ENCODE assay signal across 8 mouse cellular contexts in genomic region chr8:123252925-123253324, GRCm38 (mm10). TPM values are rescaled to one million over a fixed set of nuclear protein-coding genes. Genes with fewer than 3 reads are reported as not detected.
DNase-seq lines count a peak whose midpoint lies in the region; ATAC-seq and TF ChIP-seq lines count a peak whose summit lies in the region.

No protein-coding gene starts in this region.

- peak overlapping the region; percentile 96; the same call in 1 of the 2 replicates for H3K9ac ChIP-seq in kidney, embryonic 14.5 days (ENCODE audit: low read depth, low read length)
- peak overlapping the region; percentile 99 for H3K9ac ChIP-seq in hindbrain, embryonic 16.5 days (ENCODE audit: low read depth, low read length)
- peak overlapping the region; percentile 100 for H3K9ac ChIP-seq in midbrain, embryonic 16.5 days (ENCODE audit: low read depth, low read length)

- H3K4me3 ChIP-seq in kidney, embryonic 14.5 days (ENCODE audit: low read length) = peak overlapping the region; percentile 98
- no peak overlapping the region for H3K4me3 ChIP-seq in kidney, adult 2 months (ENCODE audit: insufficient read depth, low read depth, low read length)
- H3K4me3 ChIP-seq in bone marrow macrophage, adult 2 months (ENCODE audit: insufficient read depth, low read length) = peak overlapping the region; percentile 90
- peak overlapping the region; percentile 98 for H3K4me3 ChIP-seq in hindbrain, embryonic 16.5 days (ENCODE audit: low read length)
- peak overlapping the region; percentile 97 for H3K4me3 ChIP-seq in midbrain, embryonic 16.5 days (ENCODE audit: low read depth, low read length)

- no peak overlapping the region for H3K27ac ChIP-seq in kidney, embryonic 14.5 days (ENCODE audit: low read depth, low read length)
- H3K27ac ChIP-seq in kidney, adult 2 months (ENCODE audit: insufficient read depth, low read depth, low read length) = no peak overlapping the region
- peak overlapping the region; percentile 72 for H3K27ac ChIP-seq in bone marrow macrophage, adult 2 months (ENCODE audit: insufficient read depth, low read depth, low read length)
- peak overlapping the region; percentile 92; the same call in 1 of the 2 replicates for H3K27ac ChIP-seq in hindbrain, embryonic 16.5 days (ENCODE audit: low read depth, low read length)
- no peak overlapping the region for H3K27ac ChIP-seq in midbrain, embryonic 16.5 days (ENCODE audit: low read length)

- TF ChIP-seq POLR2A in kidney, adult 2 months (IDR thresholded peaks at IDR 0.05; ENCODE audit: low read depth, low read length) = no peak
- TF ChIP-seq POLR2A in bone marrow macrophage, adult 2 months (IDR thresholded peaks at IDR 0.05; ENCODE audit: borderline replicate concordance, low read depth, low read length) = no peak

- ATAC-seq in kidney, embryonic 14.5 days (ENCODE audit: low FRiP score, low TSS enrichment) = no peak
- ATAC-seq in hindbrain, embryonic 16.5 days = no peak
- ATAC-seq in midbrain, embryonic 16.5 days = no peak

- peaks cover 19% of the 10 kb centered on the region for H3K4me1 ChIP-seq in kidney, embryonic 14.5 days (ENCODE audit: control insufficient read depth, insufficient read depth, low read length)
- peaks cover 10% of the 10 kb centered on the region; the same call in 1 of the 2 replicates for H3K4me1 ChIP-seq in kidney, adult 2 months (ENCODE audit: control insufficient read depth, insufficient read depth, low read length)
- H3K4me1 ChIP-seq in bone marrow macrophage, adult 2 months (ENCODE audit: control insufficient read depth, insufficient read depth, low read length) = peaks cover 49% of the 10 kb centered on the region
- H3K4me1 ChIP-seq in hindbrain, embryonic 16.5 days (ENCODE audit: control insufficient read depth, insufficient read depth, low read depth, low read length) = peaks cover 28% of the 10 kb centered on the region
- peaks cover 18% of the 10 kb centered on the region for H3K4me1 ChIP-seq in midbrain, embryonic 16.5 days (ENCODE audit: control insufficient read depth, insufficient read depth, low read length)

- H3K4me2 ChIP-seq in kidney, embryonic 14.5 days (replicated peaks; ENCODE audit: low read depth, low read length) = peak overlapping the region; percentile 95
- H3K4me2 ChIP-seq in hindbrain, embryonic 16.5 days (ENCODE audit: low read length) = peak overlapping the region; percentile 72
- peak overlapping the region; percentile 68 for H3K4me2 ChIP-seq in midbrain, embryonic 16.5 days (ENCODE audit: low read length)

- peaks cover 49% of the 10 kb centered on the region for H3K36me3 ChIP-seq in kidney, embryonic 14.5 days (ENCODE audit: control insufficient read depth, insufficient read depth, low read length)
- H3K36me3 ChIP-seq in kidney, adult 2 months (ENCODE audit: control insufficient read depth, insufficient read depth, low read length) = no peaks in the 10 kb centered on the region; the same call in 1 of the 2 replicates
- H3K36me3 ChIP-seq in hindbrain, embryonic 16.5 days (ENCODE audit: control insufficient read depth, insufficient read depth, low read length) = peaks cover 35% of the 10 kb centered on the region
- H3K36me3 ChIP-seq in midbrain, embryonic 16.5 days (ENCODE audit: control insufficient read depth, insufficient read depth, low read length) = peaks cover 27% of the 10 kb centered on the region

- H3K9me3 ChIP-seq in kidney, embryonic 14.5 days (ENCODE audit: control insufficient read depth, low read length) = no peaks in the 10 kb centered on the region
- no peaks in the 10 kb centered on the region for H3K9me3 ChIP-seq in hindbrain, embryonic 16.5 days (ENCODE audit: control insufficient read depth, low read length)
- no peaks in the 10 kb centered on the region for H3K9me3 ChIP-seq in midbrain, embryonic 16.5 days (replicated peaks; ENCODE audit: control insufficient read depth, low read length, poor library complexity, severe bottlenecking)

- 39% methylated on average over 4 of the region's 4 CpGs for WGBS in kidney, embryonic 14.5 days
- 28% methylated on average over 4 of the region's 4 CpGs for WGBS in kidney, adult 2 months
- WGBS in hindbrain, embryonic 16.5 days = 66% methylated on average over 4 of the region's 4 CpGs
- WGBS in midbrain, embryonic 16.5 days = 70% methylated on average over 4 of the region's 4 CpGs

- H3K27me3 ChIP-seq in kidney, embryonic 14.5 days (ENCODE audit: control insufficient read depth, insufficient read depth, low read length) = no peaks in the 10 kb centered on the region
- no peaks in the 10 kb centered on the region for H3K27me3 ChIP-seq in kidney, adult 2 months (replicated peaks; ENCODE audit: control insufficient read depth, insufficient read depth, low read length)
- no peaks in the 10 kb centered on the region for H3K27me3 ChIP-seq in hindbrain, embryonic 16.5 days (replicated peaks; ENCODE audit: control insufficient read depth, insufficient read depth, low read length)
- H3K27me3 ChIP-seq in midbrain, embryonic 16.5 days (ENCODE audit: control insufficient read depth, insufficient read depth, low read depth, low read length) = no peaks in the 10 kb centered on the region

- TF ChIP-seq CTCF in kidney, adult 2 months (conservative IDR thresholded peaks at IDR 0.05; ENCODE audit: insufficient read depth, insufficient read length, low read depth, low read length) = no peak
- no peak for TF ChIP-seq CTCF in bone marrow macrophage, adult 2 months (IDR thresholded peaks at IDR 0.05; ENCODE audit: low read depth, low read length)

- no peak for DNase-seq in kidney, adult 2 months
- DNase-seq in ovary, postnatal 10 days (ENCODE audit: low spot score) = no peak
- no peak for DNase-seq in cerebellum, adult 9-10 months
- no peak for DNase-seq in cerebellum, adult 11 months

RNA-seq across cellular contexts. Expression of gene Zfp276, which starts 1.1 kb away (rescaled TPM):
- polyA plus RNA-seq in kidney, embryonic 14.5 days (2014; fragmentation: Nextera tagmentation; extraction: Ambion mirVana) = 17.2 and 20.4 TPM in 2 replicates
- polyA plus RNA-seq in kidney, adult 2 months (2012; rRNA removed) = 22.4 and 29.9 TPM in 2 replicates
- 16.2 and 17.1 TPM in 2 replicates for polyA plus RNA-seq in bone marrow macrophage, adult 2 months (2012; ENCODE audit: insufficient read depth, insufficient read length, missing spikeins)
- 22.4 and 25.2 TPM in 2 replicates for polyA plus RNA-seq in hindbrain, embryonic 16.5 days (2015; fragmentation: Nextera tagmentation; extraction: Ambion mirVana)
- polyA plus RNA-seq in midbrain, embryonic 16.5 days (2015; fragmentation: Nextera tagmentation; extraction: Ambion mirVana) = 24.3 and 24.4 TPM in 2 replicates

RNA-seq across cellular contexts. Expression of gene Vps9d1, which starts 1.2 kb away (rescaled TPM):
- polyA plus RNA-seq in kidney, embryonic 14.5 days (2014; fragmentation: Nextera tagmentation; extraction: Ambion mirVana) = 18.0 and 25.9 TPM in 2 replicates
- 42.7 and 79.9 TPM in 2 replicates for polyA plus RNA-seq in kidney, adult 2 months (2012; rRNA removed)
- 42.6 and 43.7 TPM in 2 replicates for polyA plus RNA-seq in bone marrow macrophage, adult 2 months (2012; ENCODE audit: insufficient read depth, insufficient read length, missing spikeins)
- polyA plus RNA-seq in hindbrain, embryonic 16.5 days (2015; fragmentation: Nextera tagmentation; extraction: Ambion mirVana) = 61.4 and 63.2 TPM in 2 replicates
- polyA plus RNA-seq in midbrain, embryonic 16.5 days (2015; fragmentation: Nextera tagmentation; extraction: Ambion mirVana) = 63.8 and 69.0 TPM in 2 replicates

RNA-seq across cellular contexts. Expression of gene Spata2l, which starts 16.9 kb away (rescaled TPM):
- 2.2 and 3.2 TPM in 2 replicates for polyA plus RNA-seq in kidney, embryonic 14.5 days (2014; fragmentation: Nextera tagmentation; extraction: Ambion mirVana)
- polyA plus RNA-seq in kidney, adult 2 months (2012; rRNA removed) = 14.9 and 16.7 TPM in 2 replicates
- 8.2 and 11.2 TPM in 2 replicates for polyA plus RNA-seq in bone marrow macrophage, adult 2 months (2012; ENCODE audit: insufficient read depth, insufficient read length, missing spikeins)
- polyA plus RNA-seq in hindbrain, embryonic 16.5 days (2015; fragmentation: Nextera tagmentation; extraction: Ambion mirVana) = 13.0 and 13.8 TPM in 2 replicates
- 8.2 and 12.1 TPM in 2 replicates for polyA plus RNA-seq in midbrain, embryonic 16.5 days (2015; fragmentation: Nextera tagmentation; extraction: Ambion mirVana)

RNA-seq across cellular contexts. Expression of gene Cdk10, which starts 28.3 kb away (rescaled TPM):
- polyA plus RNA-seq in kidney, embryonic 14.5 days (2014; fragmentation: Nextera tagmentation; extraction: Ambion mirVana) = 33.5 and 36.4 TPM in 2 replicates
- 53.3 and 53.7 TPM in 2 replicates for polyA plus RNA-seq in kidney, adult 2 months (2012; rRNA removed)
- polyA plus RNA-seq in bone marrow macrophage, adult 2 months (2012; ENCODE audit: insufficient read depth, insufficient read length, missing spikeins) = 35.5 and 36.1 TPM in 2 replicates
- polyA plus RNA-seq in hindbrain, embryonic 16.5 days (2015; fragmentation: Nextera tagmentation; extraction: Ambion mirVana) = 47.2 and 53.3 TPM in 2 replicates
- polyA plus RNA-seq in midbrain, embryonic 16.5 days (2015; fragmentation: Nextera tagmentation; extraction: Ambion mirVana) = 53.8 and 54.4 TPM in 2 replicates

RNA-seq across cellular contexts. Expression of gene Spata33, which starts 40.3 kb away (rescaled TPM):
- polyA plus RNA-seq in kidney, embryonic 14.5 days (2014; fragmentation: Nextera tagmentation; extraction: Ambion mirVana) = 5.1 and 5.8 TPM in 2 replicates
- polyA plus RNA-seq in kidney, adult 2 months (2012; rRNA removed) = 3.5 and 4.6 TPM in 2 replicates
- polyA plus RNA-seq in bone marrow macrophage, adult 2 months (2012; ENCODE audit: insufficient read depth, insufficient read length, missing spikeins) = 0.87 and 1.4 TPM in 2 replicates
- 7.0 and 7.1 TPM in 2 replicates for polyA plus RNA-seq in hindbrain, embryonic 16.5 days (2015; fragmentation: Nextera tagmentation; extraction: Ambion mirVana)
- 7.0 and 8.5 TPM in 2 replicates for polyA plus RNA-seq in midbrain, embryonic 16.5 days (2015; fragmentation: Nextera tagmentation; extraction: Ambion mirVana)

Comparison
In these comparisons a context has a peak if more than half of its experiments do, and no peak if none do; other contexts are left out.
1. H3K27ac ChIP-seq: peak in bone marrow macrophage, adult 2 months (single experiment) and hindbrain, embryonic 16.5 days (single experiment); none in kidney, embryonic 14.5 days (single experiment), kidney, adult 2 months (single experiment) and midbrain, embryonic 16.5 days (single experiment).
2. Peak in every context shown above with its lines, with median percentiles within 50 percentile points of each other: H3K4me2 ChIP-seq and H3K9ac ChIP-seq.